Mouse (Mus musculus) adrenal gland, adult 18-20 months (tissue): ENCODE measurements at regions not wholly inside any gene's neighbourhood (a gene's known extent, or its start where the extent isn't known, plus 50 kb on each side); places are given as distances from the start of the nearest gene placed in this dataset.

Source experiments
- DNase-seq, 2 experiments: peaks; one replicate each; pipeline ENCODE4 v3.0.0; 2021 to 2022; ENCODE audit warnings: low spot score in 2 of 2

GRCm38 (mm10) chr13:34395504-34395903 lies 50.5 kb upstream of the Slc22a23 start:
- no peak for DNase-seq

- no peak for DNase-seq
Observed at GRCm38 (mm10) chr13:34395010-34395409, 50.0 kb upstream of the Slc22a23 start.
